Mouse (Mus musculus): ENCODE data around the gene Tmem175.

- TF ChIP-seq CTCF (IDR thresholded peaks at IDR 0.05; ENCODE audit: extremely low read depth, insufficient read depth, insufficient read length, insufficient replicate concordance) = no peak
- TF ChIP-seq POLR2A (IDR thresholded peaks at IDR 0.05; ENCODE audit: low read depth, low read length) = no peak
These were observed 67.0 kb downstream of the Tmem175 start for GRCm38 (mm10) chr5:108696542-108696941.

Measured in spleen, adult 2 months (tissue).